ENCODE assay signal across 8 mouse cellular contexts in genomic region chr4:98508471-98509271, GRCm38 (mm10).
DNase-seq lines count a peak whose midpoint lies in the region; ATAC-seq and TF ChIP-seq lines count a peak whose summit lies in the region.

No protein-coding gene starts in this region.

- H3K27me3 ChIP-seq in heart, postnatal 0 days (ENCODE audit: control insufficient read depth, insufficient read depth, low read length), result no peaks in the 10 kb centered on the region
- no peaks in the 10 kb centered on the region for H3K27me3 ChIP-seq in limb, embryonic 14.5 days (ENCODE audit: control insufficient read depth, insufficient read depth, low read length)

- intact Hi-C loops in left cerebral cortex, postnatal 36 days (cut with DNase I), result no loop called here

- H3K9me3 ChIP-seq in heart, postnatal 0 days (replicated peaks; ENCODE audit: control insufficient read depth, low read length), result no peaks in the 10 kb centered on the region
- no peaks in the 10 kb centered on the region for H3K9me3 ChIP-seq in limb, embryonic 14.5 days (ENCODE audit: control insufficient read depth, low read length)

- H3K4me2 ChIP-seq in heart, postnatal 0 days (ENCODE audit: low read depth, low read length), result no peak overlapping the region
- no peak overlapping the region for H3K4me2 ChIP-seq in limb, embryonic 14.5 days (replicated peaks; ENCODE audit: low read depth, low read length, severe bottlenecking)

- H3K4me1 ChIP-seq in heart, postnatal 0 days (ENCODE audit: control insufficient read depth, insufficient read depth), result peaks cover 13% of the 10 kb centered on the region
- peaks cover 31% of the 10 kb centered on the region for H3K4me1 ChIP-seq in limb, embryonic 14.5 days (ENCODE audit: control insufficient read depth, insufficient read depth, low read length)

- no peak for TF ChIP-seq EP300 in heart, postnatal 0 days (IDR thresholded peaks at IDR 0.05; ENCODE audit: low read depth)

- 73% methylated on average over 11 of the region's 11 CpGs for WGBS in heart, postnatal 0 days
- 34% methylated on average over 11 of the region's 11 CpGs for WGBS in limb, embryonic 14.5 days

- H3K36me3 ChIP-seq in heart, postnatal 0 days (replicated peaks; ENCODE audit: control insufficient read depth, insufficient read depth, low read length), result no peaks in the 10 kb centered on the region
- no peaks in the 10 kb centered on the region for H3K36me3 ChIP-seq in limb, embryonic 14.5 days (ENCODE audit: control insufficient read depth, insufficient read depth, low read length)

- no peak overlapping the region for H3K4me3 ChIP-seq in heart, postnatal 0 days (ENCODE audit: low read depth, low read length)
- H3K4me3 ChIP-seq in limb, embryonic 14.5 days (replicated peaks; ENCODE audit: low read length), result no peak overlapping the region

- no peak overlapping the region for H3K9ac ChIP-seq in heart, postnatal 0 days (replicated peaks; ENCODE audit: low read depth, low read length)
- H3K9ac ChIP-seq in limb, embryonic 14.5 days (ENCODE audit: low read depth, low read length, severe bottlenecking), result no peak overlapping the region

- DNase-seq in heart, postnatal 0 days (ENCODE audit: low spot score), result no peak
- DNase-seq in heart, adult 9 months (ENCODE audit: low spot score in 2 of 2), result no peak
- DNase-seq in adipocyte (ENCODE audit: low spot score), result peak; percentile 95
- peak; percentile 99 for DNase-seq in gonadal fat pad, adult 2 months (ENCODE audit: low read depth)
- peak; percentile 15 for DNase-seq in limb, embryonic 14.5 days (ENCODE audit: low spot score)
- no peak for DNase-seq in layer of hippocampus, postnatal 10 days (ENCODE audit: low spot score in 2 of 2)
- no peak for DNase-seq in layer of hippocampus, postnatal 14 days (ENCODE audit: low spot score in 2 of 2)
- no peak for DNase-seq in left cerebral cortex, postnatal 36 days (ENCODE audit: low spot score in 2 of 2)

- no peak for TF ChIP-seq CTCF in heart, postnatal 0 days (IDR thresholded peaks at IDR 0.05; ENCODE audit: low read depth)

- ATAC-seq in heart, postnatal 0 days (ENCODE audit: insufficient read depth, low read depth), result no peak
- ATAC-seq in limb, embryonic 14.5 days (ENCODE audit: low FRiP score, low read depth), result no peak

- no peak for TF ChIP-seq POLR2A in limb, embryonic 14.5 days (IDR thresholded peaks at IDR 0.05; ENCODE audit: borderline replicate concordance, extremely low read depth, insufficient read depth, insufficient read length)

- H3K27ac ChIP-seq in heart, postnatal 0 days (ENCODE audit: low read depth), result peak overlapping the region; percentile 61
- peak overlapping the region; percentile 28; the same call in 1 of the 2 replicates for H3K27ac ChIP-seq in limb, embryonic 14.5 days (replicated peaks; ENCODE audit: low read depth, low read length)

Comparison
In these comparisons a context has a peak if more than half of its experiments do, and no peak if none do; other contexts are left out.
1. DNase-seq: peak in adipocyte (single experiment), gonadal fat pad, adult 2 months (single experiment) and limb, embryonic 14.5 days (single experiment); none in heart, postnatal 0 days (single experiment), heart, adult 9 months (0 of 2), layer of hippocampus, postnatal 10 days (0 of 2), layer of hippocampus, postnatal 14 days (0 of 2) and left cerebral cortex, postnatal 36 days (0 of 2).